Mouse (Mus musculus) cerebellum, adult 11 months (tissue): Measurements from ENCODE around the gene Rnf25.

Source experiments
- DNase-seq: peaks from one replicate; pipeline ENCODE4 v3.0.0; 2022

The Rnf25 gene

GRCm38 (mm10) chr1:74601267-74601962 is at the start of gene Rnf25, which contains the start of gene Stk36:
Gene Rnf25, minus strand, starts transcription at chr1:74601397.
Gene Stk36, plus strand, starts transcription at chr1:74601445.
- DNase-seq: peak; percentile 76

- no peak for DNase-seq
These were observed 42.7 kb upstream of the Rnf25 start for GRCm38 (mm10) chr1:74643926-74644325.

DNA sequence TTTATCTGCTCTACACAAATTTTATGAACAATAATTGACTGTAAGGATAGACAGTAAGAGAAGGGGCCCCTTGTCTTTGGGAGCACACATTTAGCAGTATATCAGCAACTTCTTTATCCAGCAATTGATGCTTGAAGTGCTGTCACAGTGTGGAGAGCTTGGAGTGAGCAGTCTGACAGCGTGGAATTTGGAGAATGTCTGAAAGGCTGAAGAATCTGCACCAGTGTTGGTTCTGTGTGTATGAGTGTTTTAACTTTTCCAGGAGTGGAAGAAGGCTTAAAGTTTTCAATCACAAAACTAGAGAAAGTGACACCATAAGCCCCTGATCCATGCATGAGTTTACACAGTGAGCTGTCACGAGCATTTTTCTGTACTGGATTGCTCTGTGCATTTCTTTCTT is 42.3 kb upstream of the Rnf25 start:
- DNase-seq: no peak

DNA sequence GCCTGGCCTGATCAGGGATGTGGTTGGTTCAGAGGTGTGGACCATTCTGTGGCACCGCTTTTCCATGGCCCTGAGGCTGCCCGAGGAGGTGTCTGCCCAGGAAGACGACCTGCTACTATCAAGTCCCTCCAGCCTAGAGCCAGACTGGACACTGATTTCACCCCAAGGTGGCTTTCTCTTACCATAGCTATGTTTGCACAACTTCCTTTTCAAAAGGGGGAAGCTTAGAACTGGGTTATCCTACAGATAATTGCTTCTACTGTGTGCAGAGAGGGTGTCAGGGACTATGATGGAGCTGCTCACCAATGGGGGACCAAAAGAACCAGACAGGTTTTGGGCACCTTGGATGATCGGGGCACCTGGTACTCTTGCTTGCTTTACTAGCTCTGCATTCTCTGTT is 31.5 kb upstream of the Rnf25 start:
- DNase-seq: no peak

- no peak for DNase-seq
These were observed 26.8 kb upstream of the Rnf25 start for GRCm38 (mm10) chr1:74628001-74628400.

DNA sequence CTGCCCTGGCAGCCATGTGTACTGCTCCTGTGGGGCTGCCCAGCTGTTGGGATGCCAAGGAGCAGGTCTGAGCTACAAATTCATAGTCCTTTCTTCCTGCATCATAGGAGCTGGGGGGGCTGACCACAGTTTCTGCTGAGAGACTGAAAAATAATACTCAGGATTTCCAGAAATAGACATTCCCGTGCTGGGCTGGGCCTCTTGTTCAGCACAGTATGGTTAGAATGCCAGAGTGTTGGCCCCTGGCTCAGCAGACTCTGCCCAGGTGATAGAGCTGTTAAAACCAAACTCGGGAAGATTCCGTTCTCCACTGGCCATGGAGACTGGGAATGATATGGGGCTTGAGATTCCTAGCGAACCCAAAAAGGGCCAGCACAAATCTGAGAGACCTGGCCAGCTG is 24.9 kb upstream of the Rnf25 start:
- DNase-seq: no peak

DNA sequence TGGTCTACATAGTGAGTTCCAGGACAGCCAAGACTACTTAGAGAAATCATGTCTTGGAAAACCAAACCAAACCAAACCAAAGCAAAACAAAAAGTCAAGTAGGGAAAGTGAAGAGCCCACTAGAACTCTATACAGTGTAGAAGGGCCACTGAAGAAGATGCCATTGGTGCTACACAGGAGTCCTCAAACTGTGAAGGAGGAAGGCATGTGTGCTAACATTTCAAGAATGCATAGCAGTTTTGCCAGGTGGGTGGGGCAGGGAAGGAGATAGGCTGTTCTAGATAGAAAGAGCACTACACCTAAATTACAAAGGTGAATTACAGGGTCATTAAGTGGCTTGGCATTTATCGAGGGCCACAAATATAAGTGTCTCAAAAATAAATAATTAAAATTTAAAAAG is 23.0 kb upstream of the Rnf25 start:
- DNase-seq: no peak

GRCm38 (mm10) chr1:74600501-74601266 is 513 bp downstream of the Rnf25 start:
- no peak for DNase-seq

DNA sequence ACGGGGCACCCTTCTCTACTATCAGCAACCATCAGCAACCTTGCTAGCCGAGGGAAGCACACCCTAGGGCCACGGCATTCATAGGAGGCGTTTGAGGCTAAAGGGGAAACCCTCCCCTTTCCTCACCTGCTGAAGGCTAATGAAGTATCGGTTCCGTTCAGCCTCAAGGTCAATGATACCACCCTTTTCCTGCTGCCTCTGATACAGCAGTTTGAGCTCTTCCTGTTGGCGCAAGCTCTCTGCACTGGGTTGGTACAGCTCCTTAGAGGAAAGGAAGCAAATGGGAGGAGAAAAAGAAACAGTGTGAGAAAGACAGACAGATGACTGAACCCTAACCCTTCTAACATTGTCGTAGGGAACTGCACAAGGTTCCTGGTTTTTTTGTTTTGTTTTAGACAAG is 6.8 kb downstream of the Rnf25 start:
- DNase-seq: no peak

DNA sequence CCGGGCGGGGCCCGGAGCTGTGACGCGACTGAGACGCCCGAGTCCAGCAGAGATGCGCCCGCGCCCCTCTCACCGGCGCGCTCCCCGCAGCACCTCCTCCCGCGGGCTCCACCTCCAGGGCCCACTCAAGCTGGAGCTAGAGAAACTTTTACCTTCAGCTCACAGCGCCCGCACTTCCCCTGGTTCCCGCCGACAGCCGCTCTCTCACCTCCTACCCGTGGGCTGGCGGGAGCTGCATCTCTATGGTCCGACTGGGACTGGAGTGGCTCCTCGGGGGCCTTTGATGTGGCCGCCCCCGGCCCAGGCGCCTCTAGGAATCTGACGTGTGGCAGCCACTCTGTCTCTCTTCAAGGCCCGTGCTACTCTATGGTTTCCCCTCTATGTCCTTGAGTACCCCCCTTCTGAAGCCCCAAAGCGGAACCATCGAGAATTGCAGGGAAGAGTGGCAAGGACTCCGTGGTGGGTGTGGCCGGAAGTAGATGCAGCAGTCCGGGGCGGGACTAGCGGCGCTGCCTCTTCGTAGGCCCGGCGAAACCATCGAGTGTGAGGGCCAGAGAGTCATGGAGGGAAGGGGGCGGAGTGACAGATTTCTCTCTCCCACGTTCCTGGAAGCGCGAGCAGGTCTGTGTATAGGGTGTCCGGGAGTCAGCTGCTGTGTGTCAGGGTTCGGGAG is 13.3 kb downstream of the Rnf25 start, which contains the start of the genes Zfp142 and Bcs1l:
TSS of gene Zfp142 (minus strand) at position 474 of the 673 bp plus-strand sequence.
TSS of gene Bcs1l (plus strand) at position 517 of the 673 bp plus-strand sequence.
- peak; percentile 98 for DNase-seq

DNA sequence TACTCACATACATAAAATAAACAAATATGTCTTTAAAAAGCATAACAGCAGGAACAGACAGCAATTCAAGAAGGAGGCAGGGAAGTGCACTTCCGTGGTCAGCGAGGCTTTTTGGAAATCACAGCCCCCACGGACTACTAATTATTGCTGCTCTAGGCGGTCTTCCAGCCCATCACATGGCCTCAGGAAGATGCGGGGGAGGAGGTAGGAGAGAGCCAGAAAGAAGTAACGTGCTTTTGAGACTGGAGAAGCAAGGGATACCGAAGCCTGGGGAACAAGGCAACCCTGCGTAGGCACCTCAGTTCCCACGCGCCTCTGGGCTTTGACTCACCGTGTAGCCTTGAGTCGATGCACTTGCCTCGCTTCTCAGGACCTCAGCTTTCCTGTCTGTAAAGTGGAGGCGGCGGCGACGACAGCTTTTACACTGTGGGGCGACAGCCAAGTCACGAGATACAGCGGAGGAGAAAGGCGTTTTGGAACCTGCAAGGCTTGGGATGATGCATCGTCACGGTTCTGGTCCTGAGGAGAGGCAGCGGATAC is 13.9 kb downstream of the Rnf25 start:
- no peak for DNase-seq

- DNase-seq: no peak
These were observed 16.4 kb downstream of the Rnf25 start for GRCm38 (mm10) chr1:74584616-74585398.

GRCm38 (mm10) chr1:74582621-74583020 is 18.6 kb downstream of the Rnf25 start:
- no peak for DNase-seq

GRCm38 (mm10) chr1:74569739-74570719 is 31.2 kb downstream of the Rnf25 start:
- no peak for DNase-seq

DNA sequence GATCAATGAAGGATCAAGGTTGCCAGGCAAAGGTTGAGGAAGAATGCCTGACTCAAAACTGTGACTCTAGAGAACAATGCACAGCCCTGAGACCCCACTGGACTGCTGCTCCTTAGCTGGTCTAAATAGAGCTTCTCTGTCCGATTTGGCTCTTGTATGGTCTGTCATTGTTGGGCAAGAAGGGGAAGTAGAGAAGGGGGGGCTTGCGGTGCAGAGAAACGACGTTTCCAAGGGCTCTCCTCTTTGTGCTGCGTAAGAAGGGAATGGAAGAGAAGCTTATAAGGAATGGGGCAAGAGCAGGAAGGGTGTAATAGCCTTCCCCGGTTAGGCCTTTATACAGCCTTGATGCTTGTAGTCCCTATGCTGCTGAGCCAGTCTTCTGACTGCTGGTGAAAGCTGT is 35.4 kb downstream of the Rnf25 start:
- DNase-seq: no peak

- DNase-seq: no peak
These were observed 42.1 kb downstream of the Rnf25 start for GRCm38 (mm10) chr1:74559061-74559460.

DNA sequence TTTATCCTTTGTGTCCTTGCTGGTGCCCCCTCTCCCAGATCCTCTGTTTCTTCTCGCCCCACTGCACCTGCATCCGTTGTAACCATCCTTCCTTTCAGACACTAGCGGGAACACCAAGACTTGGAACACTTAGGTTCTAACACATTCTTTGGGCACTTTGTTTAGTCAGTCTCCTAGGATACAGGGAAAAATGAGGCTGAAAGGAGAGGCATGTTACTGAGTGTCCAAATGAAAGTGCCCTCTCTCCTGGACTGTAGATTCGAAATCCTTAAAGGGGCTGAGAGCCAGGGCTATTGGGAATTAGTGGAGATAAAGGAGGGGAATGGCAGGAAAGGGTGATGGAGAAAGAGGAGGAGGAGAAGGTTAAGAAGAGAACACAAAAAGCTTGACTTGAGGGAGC is 57.0 kb downstream of the Rnf25 start, which contains the start of gene Usp37:
TSS of gene Usp37 (minus strand) at position 101 of the 400 bp plus-strand sequence.
- DNase-seq: no peak
